Mouse (Mus musculus) forebrain, embryonic 15.5 days (tissue): ENCODE measurements around the gene Arl2. TPM values are rescaled to one million over a fixed set of nuclear protein-coding genes. Genes with fewer than 3 reads are reported as not detected.
A peak's percentile ranks its signal among the peaks of the same experiment; 100 is the strongest.

Source experiments
- ATAC-seq: fragments of 200-750 bp; cut with Nextera tagmentation; replicated peaks from 2 replicates; pipeline ENCODE4 v1.8.0; 2017; ENCODE audit warnings: mild to moderate bottlenecking, moderate TSS enrichment, moderate library complexity
- H3K27ac ChIP-seq: fragments of 300-500 bp; sonication (generic); replicated peaks from 2 replicates; pipeline ENCODE4 v1.5.1; 2015; ENCODE audit warnings: mild to moderate bottlenecking, inconsistent platforms
- H3K27me3 ChIP-seq: fragments of 300-500 bp; sonication (generic); 2 replicates; pipeline ENCODE4 v1.6.1; 2015; ENCODE audit warnings: inconsistent platforms
- H3K36me3 ChIP-seq: fragments of 300-500 bp; sonication (generic); 2 replicates; pipeline ENCODE4 v1.6.1; 2015; ENCODE audit warnings: mild to moderate bottlenecking, inconsistent platforms
- H3K4me1 ChIP-seq: fragments of 300-500 bp; sonication (generic); 2 replicates; pipeline ENCODE4 v1.6.1; 2015; ENCODE audit warnings: inconsistent platforms
- H3K4me2 ChIP-seq: fragments of 300-500 bp; sonication (generic); replicated peaks from 2 replicates; pipeline ENCODE4 v1.6.1; 2015; ENCODE audit warnings: mild to moderate bottlenecking, inconsistent platforms
- H3K4me3 ChIP-seq: fragments of 300-500 bp; sonication (generic); 2 replicates; pipeline ENCODE4 v1.5.1; 2015; ENCODE audit warnings: mild to moderate bottlenecking, inconsistent platforms
- H3K9ac ChIP-seq: fragments of 300-500 bp; sonication (generic); replicated peaks from 2 replicates; pipeline ENCODE4 v1.6.1; 2015; ENCODE audit warnings: mild to moderate bottlenecking, inconsistent platforms
- H3K9me3 ChIP-seq: fragments of 300-500 bp; sonication (generic); 2 replicates; pipeline ENCODE4 v1.6.1; 2016; ENCODE audit warnings: inconsistent platforms
- WGBS: fragments of 180-500 bp; shearing (Covaris S2); methylation state at CpG from one replicate; pipeline ENCODE4 v1.1.7; 2015; ENCODE audit warnings: mixed read lengths; 5-methylcytosine and 5-hydroxymethylcytosine counted together
- polyA plus RNA-seq: library from polyadenylated mRNA; unstranded; fragments of >200 nt; fragmentation: Nextera tagmentation; extraction: Ambion mirVana; gene quantifications from 2 replicates; pipeline ENCODE4 v1.2.1, GENCODE M21; 2015

The Arl2 gene
- 84.4 and 90.1 TPM in 2 replicates for polyA plus RNA-seq

DNA sequence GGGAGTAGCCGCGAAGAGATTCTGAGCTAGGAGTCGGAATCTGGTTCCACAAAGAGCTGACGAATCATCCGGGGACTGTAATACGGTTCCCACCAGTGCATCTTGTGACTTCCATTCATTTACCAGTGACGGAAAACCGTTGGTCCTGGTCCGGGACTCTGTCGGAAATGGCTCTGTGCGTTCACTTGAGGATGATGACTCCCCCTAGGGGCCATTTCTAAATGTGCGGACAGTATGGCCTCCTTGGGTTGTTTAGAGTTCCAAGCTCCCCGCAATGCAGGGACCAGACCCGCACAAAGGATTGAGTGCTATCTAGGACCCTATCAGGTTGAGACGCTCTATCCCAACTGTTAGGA is at the start of gene Arl2:
Gene Arl2, minus strand, starts transcription at position 155 of the 356 bp plus-strand sequence.
- ATAC-seq, result peak; percentile 76
- no peaks in the 10 kb centered on the region for H3K9me3 ChIP-seq
- H3K36me3 ChIP-seq, result peaks cover 9% of the 10 kb centered on the region; the same call in 1 of the 2 replicates
- 1% methylated on average over 15 of the region's 15 CpGs for WGBS
- H3K9ac ChIP-seq, result peak within 1 kb of the TSS; percentile 93
- peak within 1 kb of the TSS; percentile 68 for H3K4me3 ChIP-seq
- H3K4me2 ChIP-seq, result peak within 1 kb of the TSS; percentile 88
- H3K4me1 ChIP-seq, result peaks cover 15% of the 10 kb centered on the region
- H3K27ac ChIP-seq, result peak within 1 kb of the TSS; percentile 98
- H3K27me3 ChIP-seq, result no peaks in the 10 kb centered on the region

DNA sequence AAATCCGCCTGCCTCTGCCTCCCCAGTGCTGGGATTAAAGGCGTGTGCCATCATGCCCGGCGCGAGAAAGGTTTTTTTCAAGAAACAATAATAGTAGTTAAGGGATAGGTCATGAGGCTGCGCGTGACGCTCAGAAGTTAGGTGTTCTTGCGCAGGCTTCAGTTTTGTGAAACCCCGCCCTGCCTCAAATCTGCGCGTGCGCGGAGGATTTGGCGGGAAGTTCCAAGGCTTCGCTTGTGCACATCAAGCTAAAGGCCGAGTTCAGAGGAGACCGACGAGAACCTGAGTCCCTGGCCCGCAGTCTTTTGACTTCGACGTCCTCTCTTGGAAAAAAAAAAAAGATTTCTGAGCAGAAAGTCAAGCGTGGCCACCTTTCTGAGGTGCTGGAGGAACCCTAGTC is 42.8 kb upstream of the Arl2 start, which contains the start of gene Majin:
Gene Majin, plus strand, starts transcription at position 258 of the 400 bp plus-strand sequence.
- H3K4me3 ChIP-seq, result no peak within 1 kb of the TSS
- no peaks in the 10 kb centered on the region for H3K4me1 ChIP-seq
- H3K9ac ChIP-seq, result no peak within 1 kb of the TSS
- no peak within 1 kb of the TSS for H3K27ac ChIP-seq
- H3K4me2 ChIP-seq, result no peak within 1 kb of the TSS
- no peak for ATAC-seq
- WGBS, result 89% methylated on average over 23 of the region's 23 CpGs
- H3K9me3 ChIP-seq, result no peaks in the 10 kb centered on the region
- H3K36me3 ChIP-seq, result no peaks in the 10 kb centered on the region
- H3K27me3 ChIP-seq, result no peaks in the 10 kb centered on the region

DNA sequence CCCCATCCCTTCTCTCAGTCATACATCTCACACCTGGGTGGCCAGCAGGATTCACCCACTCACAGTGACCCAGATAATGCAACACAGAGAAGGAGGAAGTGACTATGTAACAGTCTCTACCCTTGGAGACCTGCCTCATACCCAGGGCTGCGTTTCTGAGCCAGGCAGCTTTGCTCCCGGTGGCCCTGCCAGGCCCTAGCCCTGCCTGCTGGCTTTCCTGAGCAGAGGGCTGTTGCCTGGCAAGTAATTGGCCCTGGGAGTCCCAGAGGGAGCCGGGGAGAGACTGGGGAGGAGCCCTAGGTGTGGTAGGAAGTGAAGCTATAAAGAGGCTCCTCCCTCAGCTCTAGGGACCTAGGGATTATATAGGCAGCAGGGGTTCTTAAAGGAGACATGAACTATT is 41.2 kb upstream of the Arl2 start:
- no peak overlapping the region for H3K27ac ChIP-seq
- H3K27me3 ChIP-seq, result no peaks in the 10 kb centered on the region
- no peak overlapping the region for H3K4me2 ChIP-seq
- 21% methylated on average over 3 of the region's 3 CpGs for WGBS
- no peak overlapping the region for H3K4me3 ChIP-seq
- ATAC-seq, result no peak
- no peaks in the 10 kb centered on the region for H3K36me3 ChIP-seq
- no peaks in the 10 kb centered on the region for H3K4me1 ChIP-seq
- no peaks in the 10 kb centered on the region for H3K9me3 ChIP-seq
- no peak overlapping the region for H3K9ac ChIP-seq

DNA sequence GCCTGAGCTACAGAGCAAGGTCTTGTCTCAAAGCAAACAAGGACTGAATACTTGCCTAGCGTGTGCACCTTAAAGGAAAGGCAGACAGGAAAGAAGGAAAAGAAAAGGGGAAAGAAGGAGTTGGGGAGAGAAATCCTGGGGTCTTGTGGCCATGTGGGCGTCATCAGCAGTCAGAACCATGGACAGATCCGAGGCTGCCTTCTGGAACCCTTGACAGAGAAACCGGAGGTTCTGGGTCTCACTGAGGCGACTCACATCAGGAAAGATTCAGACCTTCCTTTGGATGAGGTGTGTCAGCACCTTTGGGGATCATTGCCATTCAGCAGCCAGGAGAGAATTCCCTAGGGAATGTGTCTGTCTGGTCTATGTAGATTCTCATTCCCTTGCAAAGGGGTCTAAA is 40.3 kb upstream of the Arl2 start:
- H3K9me3 ChIP-seq, result no peaks in the 10 kb centered on the region
- H3K36me3 ChIP-seq, result no peaks in the 10 kb centered on the region
- H3K27me3 ChIP-seq, result no peaks in the 10 kb centered on the region
- no peak for ATAC-seq
- H3K4me1 ChIP-seq, result no peaks in the 10 kb centered on the region
- H3K9ac ChIP-seq, result no peak overlapping the region
- H3K27ac ChIP-seq, result no peak overlapping the region
- no peak overlapping the region for H3K4me3 ChIP-seq
- no peak overlapping the region for H3K4me2 ChIP-seq
- 23% methylated on average over 5 of the region's 5 CpGs for WGBS

DNA sequence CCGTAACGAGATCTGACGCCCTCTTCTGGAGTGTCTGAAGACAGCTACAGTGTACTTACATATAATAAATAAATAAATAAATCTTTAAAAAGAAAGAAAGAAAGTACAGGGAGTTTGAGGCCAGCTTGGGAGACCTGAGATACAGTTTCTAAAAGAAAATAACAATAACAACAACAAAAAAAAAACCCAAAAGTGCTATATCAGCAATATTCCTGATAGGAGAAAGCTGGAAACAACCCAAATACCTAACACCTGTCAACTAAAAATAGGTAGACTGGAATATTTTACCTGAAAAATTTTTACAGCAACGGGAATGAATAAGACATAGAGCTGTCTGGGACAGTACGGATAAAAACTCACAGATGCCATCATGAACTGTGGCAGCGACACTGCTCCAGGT is 37.4 kb upstream of the Arl2 start:
- Histone ChIP-seq H3K4me2 (no peak overlapping the region), H3K27ac (no peak overlapping the region), H3K4me1 (no peaks in the 10 kb centered on the region), H3K9ac (no peak overlapping the region), H3K27me3 (no peaks in the 10 kb centered on the region), H3K36me3 (no peaks in the 10 kb centered on the region), H3K9me3 (no peaks in the 10 kb centered on the region), H3K4me3 (no peak overlapping the region)
- WGBS, result 90% methylated on average over 6 of the region's 6 CpGs
- no peak for ATAC-seq

DNA sequence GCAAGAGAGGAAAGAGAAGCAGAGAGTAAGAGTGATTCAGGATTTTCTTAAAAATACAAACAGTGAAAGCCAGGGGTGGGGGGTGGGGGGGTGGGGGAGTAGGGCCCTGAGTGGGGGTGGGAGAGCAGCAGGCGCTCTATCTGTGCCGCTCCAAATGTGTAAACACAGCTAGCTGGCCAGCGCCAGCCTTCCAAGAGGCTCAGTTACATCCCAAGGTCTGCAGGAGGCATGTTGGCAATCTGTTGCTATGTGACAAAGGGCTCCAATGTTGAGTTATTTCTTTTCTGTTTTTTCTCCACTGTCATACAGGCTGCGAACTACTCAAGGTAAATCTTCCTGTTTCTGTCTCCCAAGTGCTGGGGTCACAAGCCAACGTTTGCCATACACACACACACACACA is 33.4 kb upstream of the Arl2 start:
- H3K9ac ChIP-seq, result no peak overlapping the region
- H3K4me3 ChIP-seq, result no peak overlapping the region
- no peaks in the 10 kb centered on the region for H3K4me1 ChIP-seq
- no peaks in the 10 kb centered on the region for H3K9me3 ChIP-seq
- 43% methylated on average over 5 of the region's 5 CpGs for WGBS
- no peak overlapping the region for H3K27ac ChIP-seq
- ATAC-seq, result no peak
- H3K36me3 ChIP-seq, result no peaks in the 10 kb centered on the region
- no peak overlapping the region for H3K4me2 ChIP-seq
- no peaks in the 10 kb centered on the region for H3K27me3 ChIP-seq

DNA sequence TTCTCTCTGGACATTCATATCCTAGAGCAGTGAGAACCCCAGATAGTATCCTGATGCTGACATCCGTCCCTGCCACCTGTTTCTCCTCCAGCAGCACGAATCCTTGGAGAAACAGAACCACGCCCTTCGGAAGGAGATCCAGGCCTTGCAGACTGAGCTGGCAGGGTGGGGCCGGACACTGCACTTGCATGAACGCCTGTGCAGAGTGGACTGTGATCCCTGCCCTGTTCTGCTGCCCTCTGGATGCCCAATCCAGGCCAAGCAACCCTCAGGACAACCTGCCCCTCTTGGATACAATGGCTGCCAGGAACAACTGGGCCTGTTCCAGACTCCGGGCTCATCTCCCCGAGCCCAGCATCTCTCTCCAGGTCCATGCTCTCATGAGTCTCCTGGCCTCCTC is 29.9 kb upstream of the Arl2 start:
- Histone ChIP-seq H3K36me3 (no peaks in the 10 kb centered on the region), H3K4me3 (no peak overlapping the region), H3K9me3 (no peaks in the 10 kb centered on the region), H3K27ac (no peak overlapping the region), H3K4me2 (no peak overlapping the region), H3K27me3 (no peaks in the 10 kb centered on the region), H3K9ac (no peak overlapping the region), H3K4me1 (no peaks in the 10 kb centered on the region)
- no peak for ATAC-seq
- 91% methylated on average over 8 of the region's 8 CpGs for WGBS

DNA sequence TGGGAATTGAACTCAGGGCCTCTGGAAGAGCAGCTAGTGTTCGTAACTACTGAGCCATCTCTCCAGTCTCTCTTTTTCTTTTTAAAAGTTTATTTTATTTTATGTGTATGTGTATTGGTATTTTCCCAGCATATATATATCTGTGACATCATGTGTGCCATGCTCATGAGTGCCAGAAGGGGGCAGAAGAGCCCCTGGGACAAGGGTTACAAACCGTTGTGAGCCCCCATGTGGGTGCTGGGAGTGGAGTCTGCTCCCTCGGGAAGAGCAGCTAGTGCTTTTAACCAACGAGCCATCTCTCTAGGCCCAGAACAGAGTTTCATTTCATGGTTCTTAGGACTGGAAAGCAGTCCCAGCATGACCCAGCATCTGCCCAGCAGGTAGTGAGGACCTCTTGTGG is 25.4 kb upstream of the Arl2 start:
- H3K36me3 ChIP-seq, result no peaks in the 10 kb centered on the region
- no peaks in the 10 kb centered on the region for H3K9me3 ChIP-seq
- WGBS, result 79% methylated on average over 4 of the region's 4 CpGs
- no peaks in the 10 kb centered on the region for H3K4me1 ChIP-seq
- ATAC-seq, result no peak
- no peaks in the 10 kb centered on the region for H3K27me3 ChIP-seq
- no peak overlapping the region for H3K4me3 ChIP-seq
- H3K9ac ChIP-seq, result no peak overlapping the region
- no peak overlapping the region for H3K4me2 ChIP-seq
- no peak overlapping the region for H3K27ac ChIP-seq

DNA sequence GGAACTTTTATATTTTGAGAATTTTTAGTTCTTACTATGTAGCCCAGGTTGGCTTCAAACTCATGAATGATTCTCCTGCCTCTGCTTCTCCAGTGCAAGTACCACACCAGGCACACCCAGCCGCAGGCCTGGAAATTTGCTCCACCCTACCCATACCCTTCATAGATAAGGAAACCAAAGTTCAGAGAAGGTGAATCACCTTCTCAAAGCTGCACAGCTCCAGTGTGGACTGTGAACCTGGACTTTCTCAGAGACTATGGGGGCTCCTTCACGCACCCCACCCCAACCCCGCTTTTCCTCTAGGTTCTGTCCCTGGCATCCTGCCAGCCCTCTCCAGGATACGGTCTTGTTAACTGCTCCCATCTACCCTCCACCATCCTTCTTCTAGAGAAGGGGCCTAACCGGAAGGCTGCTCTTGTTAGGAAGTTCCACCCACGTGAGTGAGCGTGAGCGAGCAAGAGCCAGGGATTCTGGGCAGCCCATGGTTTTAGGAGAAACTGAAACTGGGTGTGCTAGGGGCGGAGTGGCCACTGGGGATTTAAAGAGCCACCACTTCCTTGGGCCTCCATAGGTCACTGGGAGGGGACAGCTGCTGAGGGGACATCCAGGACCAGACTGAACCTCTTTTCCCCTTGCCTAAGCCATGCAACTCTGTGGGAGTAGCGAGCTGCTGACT is 22.7 kb upstream of the Arl2 start:
- Histone ChIP-seq H3K4me3 (no peak overlapping the region), H3K27ac (no peak overlapping the region), H3K36me3 (no peaks in the 10 kb centered on the region), H3K9ac (no peak overlapping the region), H3K27me3 (no peaks in the 10 kb centered on the region), H3K4me2 (no peak overlapping the region), H3K9me3 (no peaks in the 10 kb centered on the region), H3K4me1 (no peaks in the 10 kb centered on the region)
- WGBS, result 75% methylated on average over 10 of the region's 10 CpGs
- ATAC-seq, result no peak

DNA sequence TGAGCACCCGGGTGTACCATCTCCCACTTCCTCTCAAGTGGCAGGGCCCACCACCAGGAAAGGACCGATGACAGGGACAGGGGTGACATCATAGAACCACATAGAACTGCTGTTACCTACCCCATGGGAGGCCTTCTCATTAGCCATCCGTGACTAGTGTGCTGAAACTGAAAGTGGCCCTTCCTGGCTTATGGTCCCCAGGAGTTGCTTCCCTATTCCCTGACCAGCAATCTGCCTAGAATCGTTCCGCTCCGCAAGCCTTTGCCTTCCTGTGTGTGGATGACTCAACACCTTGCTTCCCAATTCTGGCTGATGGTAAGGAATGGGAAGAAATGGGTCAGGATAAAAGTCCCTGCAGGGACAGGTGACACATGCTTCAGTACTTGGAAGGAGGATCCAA is 15.9 kb upstream of the Arl2 start:
- H3K4me2 ChIP-seq, result no peak overlapping the region
- no peaks in the 10 kb centered on the region for H3K36me3 ChIP-seq
- H3K4me1 ChIP-seq, result no peaks in the 10 kb centered on the region
- no peaks in the 10 kb centered on the region for H3K27me3 ChIP-seq
- ATAC-seq, result no peak
- H3K9me3 ChIP-seq, result no peaks in the 10 kb centered on the region
- WGBS, result 80% methylated on average over 6 of the region's 6 CpGs
- H3K4me3 ChIP-seq, result no peak overlapping the region
- H3K27ac ChIP-seq, result no peak overlapping the region
- H3K9ac ChIP-seq, result no peak overlapping the region

DNA sequence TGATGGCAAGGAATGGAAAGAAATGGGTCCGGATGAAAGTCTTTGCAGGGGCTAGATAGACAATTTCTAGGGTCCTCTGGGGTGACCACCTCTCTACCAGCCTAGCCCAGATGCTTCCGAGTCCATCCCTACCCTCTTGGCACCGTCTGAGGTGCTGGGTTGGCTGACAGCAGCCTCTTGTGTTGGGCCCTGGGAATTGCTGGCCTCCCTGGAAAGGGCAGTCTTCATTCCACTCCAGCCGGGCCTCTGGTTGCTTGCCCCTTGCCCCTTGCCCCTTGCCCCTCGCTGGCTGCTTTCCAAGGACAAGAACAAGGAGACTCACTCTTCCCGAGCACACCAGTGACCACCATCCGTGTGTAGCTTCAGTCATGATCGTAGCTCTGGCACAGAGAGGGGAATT is 15.0 kb upstream of the Arl2 start:
- ATAC-seq, result no peak
- 73% methylated on average over 8 of the region's 8 CpGs for WGBS
- no peaks in the 10 kb centered on the region for H3K9me3 ChIP-seq

DNA sequence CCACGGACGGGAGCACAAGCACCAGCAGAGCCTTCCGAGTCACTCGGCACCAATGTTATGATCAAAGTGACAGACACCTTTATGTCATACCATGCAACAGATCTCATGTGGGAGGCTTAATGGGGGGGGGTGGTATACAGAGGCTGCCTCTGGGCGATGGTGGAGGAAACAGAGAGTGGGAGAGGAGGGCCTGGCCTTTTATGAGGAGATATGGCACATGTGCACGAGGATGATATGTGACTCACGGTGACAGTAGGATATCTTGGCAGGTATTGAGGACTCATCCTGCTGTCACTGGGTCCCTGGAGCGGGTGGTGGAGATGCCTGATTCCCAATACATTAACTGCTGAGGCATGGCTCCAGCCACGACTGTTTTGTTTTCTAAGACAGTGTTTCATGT is 13.8 kb upstream of the Arl2 start:
- no peaks in the 10 kb centered on the region for H3K4me1 ChIP-seq
- H3K36me3 ChIP-seq, result no peaks in the 10 kb centered on the region
- ATAC-seq, result no peak
- 81% methylated on average over 9 of the region's 9 CpGs for WGBS
- no peak overlapping the region for H3K27ac ChIP-seq
- no peak overlapping the region for H3K4me3 ChIP-seq
- no peaks in the 10 kb centered on the region for H3K9me3 ChIP-seq
- H3K27me3 ChIP-seq, result no peaks in the 10 kb centered on the region
- no peak overlapping the region for H3K4me2 ChIP-seq
- no peak overlapping the region for H3K9ac ChIP-seq

More for the DNA sequence above, 15.0 kb upstream of the Arl2 start:
- Histone ChIP-seq H3K4me2 (no peak overlapping the region), H3K4me1 (no peaks in the 10 kb centered on the region), H3K27ac (no peak overlapping the region), H3K9ac (no peak overlapping the region), H3K27me3 (no peaks in the 10 kb centered on the region), H3K4me3 (no peak overlapping the region), H3K36me3 (no peaks in the 10 kb centered on the region)

DNA sequence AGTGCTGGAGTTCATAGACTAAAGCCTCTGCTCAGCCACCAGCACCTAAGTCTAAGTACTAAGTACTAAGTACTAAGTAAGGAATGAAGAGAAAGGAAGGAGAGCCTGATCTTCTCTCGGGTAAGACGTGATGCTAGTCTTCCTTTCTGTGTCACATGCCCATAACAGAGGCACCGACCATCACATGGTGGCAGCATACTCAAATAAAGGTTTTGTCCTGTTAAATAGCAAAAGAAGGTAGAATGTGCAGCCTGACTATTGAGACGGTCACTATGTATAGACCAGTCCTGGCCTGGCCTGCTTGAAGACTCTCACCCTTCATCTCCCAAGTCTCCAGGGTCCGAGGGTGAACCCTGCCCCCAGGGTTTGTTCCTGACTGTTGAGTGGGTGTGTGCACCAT is 3.5 kb upstream of the Arl2 start:
- Histone ChIP-seq H3K4me2 (no peak overlapping the region), H3K27me3 (no peaks in the 10 kb centered on the region)
- WGBS, result 81% methylated on average over 5 of the region's 5 CpGs

More for the DNA sequence above, 3.5 kb upstream of the Arl2 start:
- Histone ChIP-seq H3K36me3 (no peaks in the 10 kb centered on the region), H3K9me3 (no peaks in the 10 kb centered on the region), H3K4me1 (peaks cover 10% of the 10 kb centered on the region), H3K9ac (no peak overlapping the region), H3K27ac (no peak overlapping the region), H3K4me3 (no peak overlapping the region)
- ATAC-seq, result no peak
